Mouse (Mus musculus): ENCODE measurements around the gene Jag2.

Jag2 gene

DNA sequence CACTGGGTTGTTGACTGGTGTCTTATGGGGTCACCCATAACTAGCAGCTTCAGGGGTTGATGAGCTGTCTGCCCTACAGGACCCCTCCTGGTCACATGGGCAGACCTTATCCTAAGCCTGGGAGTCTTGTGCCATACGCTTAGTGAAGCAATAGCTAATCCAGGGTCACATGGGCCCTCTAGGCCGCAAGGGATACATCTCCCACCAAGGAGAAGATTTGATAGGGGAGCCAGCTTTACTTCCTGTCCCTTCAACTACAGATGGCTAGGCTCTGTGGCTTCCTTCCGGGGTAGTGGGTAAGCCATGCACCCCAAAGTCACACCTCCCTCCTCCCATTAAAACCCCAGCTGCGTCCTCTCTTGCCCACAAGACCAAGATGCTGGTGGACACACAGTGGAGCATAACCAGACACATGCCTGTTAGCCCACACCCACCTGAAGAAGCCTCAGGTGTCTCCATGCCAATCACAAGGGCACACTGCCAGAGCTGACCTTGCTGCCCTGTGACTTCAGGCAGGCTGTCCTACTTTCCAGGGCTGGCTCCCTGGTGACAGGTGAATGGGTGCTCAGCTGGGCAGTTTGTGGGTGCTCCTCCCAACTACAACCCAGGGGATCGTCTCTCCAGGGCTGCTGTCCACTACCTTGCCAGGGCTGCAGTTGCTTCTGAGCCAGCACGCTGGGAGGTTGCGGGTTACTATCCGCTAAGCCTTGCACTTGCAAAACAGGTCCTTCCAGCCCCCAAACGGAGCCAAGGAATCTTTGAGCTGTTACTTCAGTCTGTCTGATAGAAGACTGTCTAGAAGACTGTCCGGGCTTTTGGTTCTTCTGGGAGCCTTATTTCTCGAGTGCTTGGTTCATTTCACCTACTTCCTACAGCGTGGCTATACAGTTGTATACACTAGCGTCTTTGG is 61.1 kb downstream of the Jag2 start, which contains the start of gene Gpr132:
Gene Gpr132 (minus strand): TSS at position 51 of the 910 bp plus-strand sequence.
- DNase-seq (ENCODE audit: low read depth, low spot score): no peak

DNA sequence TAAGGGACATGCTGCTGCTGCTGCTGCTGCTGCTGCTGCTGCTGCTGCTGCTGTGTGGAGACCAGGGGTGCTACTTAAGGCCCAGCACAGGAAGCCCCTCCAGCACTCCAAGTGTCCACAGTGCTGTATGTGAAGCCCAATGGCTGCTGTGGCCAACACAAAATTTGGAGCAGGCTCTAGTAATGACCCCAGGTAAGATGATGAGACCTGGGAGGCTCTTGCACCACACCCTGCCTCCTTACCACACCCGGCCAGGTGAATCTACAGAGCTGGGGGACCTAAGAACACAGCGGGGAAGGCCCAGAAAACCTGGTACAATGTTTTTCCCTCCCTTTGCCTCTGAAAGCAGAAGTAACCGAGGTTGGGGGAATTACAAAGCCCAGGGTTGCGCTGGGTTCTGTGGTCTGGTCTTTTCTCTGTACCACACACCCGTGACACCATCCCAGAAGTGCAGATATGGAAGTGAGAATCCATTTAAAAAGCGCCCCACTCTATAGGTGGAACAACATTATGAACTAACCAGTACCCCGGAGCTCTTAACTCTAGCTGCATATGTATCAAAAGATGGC is 62.4 kb downstream of the Jag2 start:
- no peak for DNase-seq (ENCODE audit: low read depth, low spot score)

DNA sequence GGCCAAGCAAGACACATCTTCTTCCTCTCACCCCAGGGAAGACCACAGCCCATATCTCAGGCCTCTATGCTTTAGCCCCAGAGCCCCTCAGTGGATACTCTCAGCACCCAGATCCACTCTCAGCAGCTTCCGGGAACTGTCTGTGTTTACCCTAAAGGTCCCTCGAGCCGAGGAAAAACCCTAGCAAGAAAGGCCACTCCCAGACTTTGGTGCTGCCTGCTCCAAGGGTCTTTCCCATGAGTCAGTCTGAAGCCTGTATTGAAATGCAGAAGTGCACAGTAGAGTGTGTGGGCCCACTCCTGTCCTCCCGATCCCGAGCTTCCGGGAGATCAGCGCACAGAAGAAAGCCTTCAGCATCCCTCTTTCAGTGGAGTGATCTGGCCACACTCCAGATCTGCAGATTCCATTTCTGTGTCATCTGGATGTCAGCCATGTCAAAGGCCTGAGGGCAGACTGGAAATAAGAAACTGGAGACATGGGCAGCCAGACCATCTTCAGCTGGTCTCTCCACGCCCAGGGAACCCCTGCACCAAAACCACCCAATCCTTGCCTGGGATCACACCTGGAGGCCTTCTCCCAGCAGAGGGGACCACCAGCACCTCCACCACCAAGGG is 63.0 kb downstream of the Jag2 start:
- no peak for DNase-seq (ENCODE audit: low read depth, low spot score)

DNA sequence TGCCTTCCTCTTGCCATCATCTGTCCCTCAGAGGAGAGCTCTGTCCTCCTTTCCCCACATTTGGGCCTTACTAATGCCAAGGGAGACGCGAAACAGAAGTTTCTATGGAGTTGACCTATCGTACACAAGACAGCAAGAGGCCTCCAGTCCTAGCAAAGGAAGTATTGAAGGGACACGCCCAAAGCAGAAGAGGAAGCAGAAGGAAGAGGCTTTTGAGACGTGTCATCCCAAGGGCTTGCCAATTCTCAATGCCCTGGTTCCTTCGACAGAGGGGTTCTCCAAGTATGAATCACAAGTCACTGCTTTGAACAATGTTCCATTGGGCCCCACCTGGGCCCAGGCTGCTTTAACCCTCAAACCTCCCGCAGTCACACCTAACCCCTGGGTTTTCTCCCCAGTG is 64.8 kb downstream of the Jag2 start:
- no peak for DNase-seq (ENCODE audit: low read depth, low spot score)

DNA sequence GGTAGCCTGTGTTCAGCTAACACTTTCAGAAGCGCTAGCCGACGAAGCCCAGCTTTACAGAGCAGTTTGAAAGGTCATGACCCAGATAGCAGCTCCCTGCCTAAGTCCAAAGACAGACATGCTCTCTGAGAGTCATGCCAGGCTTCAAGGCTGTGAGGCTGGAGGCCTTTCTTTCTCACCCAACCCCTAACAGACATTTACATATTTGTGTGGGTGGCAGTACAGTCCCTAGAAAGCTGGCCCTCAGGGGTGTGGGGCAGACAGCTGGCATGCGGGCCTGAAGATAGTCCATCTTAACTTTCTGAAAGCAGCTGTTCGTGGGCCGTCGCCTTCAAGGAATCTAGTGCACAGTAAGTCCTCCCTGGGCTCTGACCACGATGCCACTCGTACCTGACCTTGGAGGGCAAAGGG is 67.7 kb downstream of the Jag2 start:
- no peak for DNase-seq (ENCODE audit: low read depth, low spot score)

DNA sequence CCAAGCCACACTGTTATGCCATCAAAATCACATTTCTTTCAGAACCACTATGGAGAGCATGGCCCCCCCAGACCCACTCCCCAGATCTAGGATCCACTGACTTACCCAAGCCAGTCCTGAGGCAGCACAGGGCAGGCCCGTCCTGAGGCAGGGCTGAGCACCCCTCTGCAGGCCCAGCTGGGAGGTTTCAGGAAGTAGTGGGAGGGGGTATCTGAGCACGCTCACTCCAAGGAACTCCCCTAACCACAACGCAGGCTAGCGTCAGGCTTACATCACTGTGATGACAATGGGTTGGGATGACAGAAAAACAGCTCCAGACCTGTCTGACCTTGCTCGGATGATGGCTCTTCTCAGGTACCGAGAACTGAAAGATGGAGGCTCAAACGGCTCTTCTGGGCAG is 68.8 kb downstream of the Jag2 start:
- no peak for DNase-seq (ENCODE audit: low read depth, low spot score)

DNA sequence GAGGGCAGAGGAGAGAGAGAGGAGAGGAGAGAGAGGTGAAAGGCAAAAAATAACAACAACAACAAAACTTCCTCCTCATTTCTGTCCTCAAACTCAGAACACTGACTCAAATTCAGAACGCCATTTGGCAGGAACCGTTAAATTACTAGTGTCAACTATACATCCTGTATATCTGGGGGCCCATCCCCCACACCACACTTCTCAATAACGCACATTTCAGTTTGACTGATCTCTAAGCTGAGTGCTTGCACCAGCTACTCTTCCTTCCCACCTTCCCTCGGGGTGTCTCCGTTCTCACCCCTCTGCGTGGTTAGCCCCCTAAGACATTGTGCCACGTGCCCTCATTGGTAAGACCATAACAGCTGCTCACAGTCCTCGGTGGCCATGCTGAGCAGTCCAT is 69.6 kb downstream of the Jag2 start:
- no peak for DNase-seq (ENCODE audit: low read depth, low spot score)

DNA sequence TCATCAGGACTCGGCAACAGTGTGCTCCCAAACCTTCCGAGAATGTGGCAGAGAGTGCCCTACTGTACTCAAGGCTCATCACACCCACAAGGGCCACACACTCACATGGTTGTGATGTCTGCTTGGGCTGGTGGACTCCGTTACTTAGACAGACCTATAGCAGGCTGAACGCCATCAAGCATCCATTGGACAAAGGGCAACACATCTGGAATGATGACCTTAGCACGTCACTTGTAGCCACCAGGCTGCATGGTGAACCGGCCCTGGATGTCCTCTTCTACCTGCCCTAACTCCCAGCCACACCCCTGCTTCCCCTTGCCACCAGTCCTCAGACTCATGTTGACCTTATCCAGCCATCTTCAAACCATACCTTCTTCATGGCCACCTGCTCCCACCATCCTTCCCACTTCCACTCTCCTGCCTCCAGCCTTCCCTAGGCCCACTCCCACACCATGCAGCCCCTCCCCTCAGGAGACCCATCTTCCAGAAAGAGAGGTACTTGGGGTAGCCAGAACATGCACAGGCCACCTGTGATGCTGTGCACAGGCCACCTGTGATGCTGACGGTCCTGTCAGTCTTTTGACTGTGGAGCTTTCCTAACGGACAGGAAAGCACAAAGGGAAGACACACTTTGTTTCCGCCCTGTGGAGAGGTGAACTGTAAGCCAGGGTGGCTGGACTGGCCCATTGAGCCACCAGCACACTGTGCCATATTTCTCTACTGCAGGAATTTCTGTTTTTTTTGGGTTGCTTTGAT is 70.8 kb downstream of the Jag2 start:
- DNase-seq (ENCODE audit: low read depth, low spot score): no peak

Data from telencephalon, adult 2 months (tissue).